Mouse (Mus musculus) lung, postnatal 0 days (tissue): Measurements from ENCODE around the gene Ccr1. TPM values are rescaled to one million over a fixed set of nuclear protein-coding genes. Genes with fewer than 3 reads are reported as not detected.

ENCODE experiments used
- ATAC-seq: fragments of 200-750 bp; cut with Nextera tagmentation; 2 replicates; pipeline ENCODE4 v1.8.0; 2017; ENCODE audit warnings: moderate library complexity
- DNase-seq: peaks from one replicate; pipeline ENCODE4 v3.0.0-alpha.2; 2016; ENCODE audit warnings: low spot score
- H3K27ac ChIP-seq: fragments of 300-500 bp; sonication (generic); 2 replicates; pipeline ENCODE4 v1.5.1; 2014; ENCODE audit warnings: antibody characterized with exemption, mild to moderate bottlenecking, low read length, mixed read lengths
- H3K27me3 ChIP-seq: fragments of 300-500 bp; sonication (generic); replicated peaks from 2 replicates; pipeline ENCODE4 v1.6.1; 2014; ENCODE audit warnings: low read length, mixed read lengths; ENCODE audit not compliant: insufficient read depth
- H3K36me3 ChIP-seq: fragments of 300-500 bp; sonication (generic); 2 replicates; pipeline ENCODE4 v1.6.1; 2014; ENCODE audit warnings: low read length, mixed read lengths; ENCODE audit not compliant: insufficient read depth
- H3K4me1 ChIP-seq: fragments of 300-500 bp; sonication (generic); 2 replicates; pipeline ENCODE4 v1.6.1; 2014; ENCODE audit warnings: antibody characterized with exemption, low read depth, low read length, mixed read lengths; ENCODE audit not compliant: insufficient read depth
- H3K4me2 ChIP-seq: fragments of 300-500 bp; sonication (generic); replicated peaks from 2 replicates; pipeline ENCODE4 v1.6.1; 2014; ENCODE audit warnings: low read depth, mild to moderate bottlenecking, low read length, moderate library complexity, mixed read lengths
- H3K4me3 ChIP-seq: fragments of 300-500 bp; sonication (generic); 2 replicates; pipeline ENCODE4 v1.5.1; 2014; ENCODE audit warnings: low read depth, low read length
- H3K9ac ChIP-seq: fragments of 300-500 bp; sonication (generic); replicated peaks from 2 replicates; pipeline ENCODE4 v1.6.1; 2014; ENCODE audit warnings: low read depth, mild to moderate bottlenecking
- H3K9me3 ChIP-seq: fragments of 300-500 bp; sonication (generic); 2 replicates; pipeline ENCODE4 v1.6.1; 2016; ENCODE audit warnings: low read length, mixed read lengths
- CTCF ChIP-seq: IDR thresholded peaks from 2 replicates; pipeline ENCODE4 v1.5.1; 2016; ENCODE audit warnings: antibody characterized with exemption, mild to moderate bottlenecking
- EP300 ChIP-seq: IDR thresholded peaks from 2 replicates; pipeline ENCODE4 v1.6.1; 2016; ENCODE audit warnings: antibody characterized with exemption, mild to moderate bottlenecking, control low read depth
- WGBS: fragments of 180-500 bp; shearing (Covaris S2); extraction: QIAGEN DNeasy Blood & Tissue Kit; methylation state at CpG from one replicate; pipeline ENCODE4 v1.1.7; 2014; 5-methylcytosine and 5-hydroxymethylcytosine counted together
- polyA plus RNA-seq: library from polyadenylated mRNA; unstranded; fragments of >200 nt; fragmentation: Nextera tagmentation; extraction: Ambion mirVana; gene quantifications from 2 replicates; pipeline ENCODE4 v1.2.1, GENCODE M21; 2015

Gene Ccr1
- polyA plus RNA-seq, 1 experiment from 2014 or later, result 8.2 TPM

- ATAC-seq (no peak), DNase-seq (peak; percentile 53)
- H3K4me2 ChIP-seq, result no peak overlapping the region
- no peaks in the 10 kb centered on the region for H3K4me1 ChIP-seq
- no peaks in the 10 kb centered on the region for H3K9me3 ChIP-seq
- no peak overlapping the region for H3K4me3 ChIP-seq
- 40% methylated on average over 2 of the region's 2 CpGs for whole genome bisulfite sequencing
- no peaks in the 10 kb centered on the region for H3K36me3 ChIP-seq
- H3K9ac ChIP-seq, result no peak overlapping the region
- TF ChIP-seq CTCF (no peak), EP300 (no peak)
- H3K27me3 ChIP-seq, result no peaks in the 10 kb centered on the region
- H3K27ac ChIP-seq, result no peak overlapping the region
Measured at GRCm38 (mm10) chr9:123941316-123941715, 27.2 kb downstream of the Ccr1 start.

- no peaks in the 10 kb centered on the region for H3K27me3 ChIP-seq
- ATAC-seq (no peak), DNase-seq (no peak)
- no peaks in the 10 kb centered on the region for H3K9me3 ChIP-seq
- H3K4me2 ChIP-seq, result no peak overlapping the region
- no peaks in the 10 kb centered on the region for H3K4me1 ChIP-seq
- no peaks in the 10 kb centered on the region for H3K36me3 ChIP-seq
- no peak overlapping the region for H3K4me3 ChIP-seq
- H3K27ac ChIP-seq, result no peak overlapping the region
- H3K9ac ChIP-seq, result no peak overlapping the region
- no peak for TF ChIP-seq EP300
- no peak for TF ChIP-seq CTCF
Measured at GRCm38 (mm10) chr9:123940628-123941027, 27.9 kb downstream of the Ccr1 start.

- 68% methylated on average over 1 of the region's 1 CpGs for WGBS
- H3K9ac ChIP-seq, result no peak overlapping the region
Measured at GRCm38 (mm10) chr9:123940168-123940567, 28.3 kb downstream of the Ccr1 start.

GRCm38 (mm10) chr9:123937989-123938388 lies 30.5 kb downstream of the Ccr1 start:
- Histone ChIP-seq H3K36me3 (no peaks in the 10 kb centered on the region), H3K4me1 (no peaks in the 10 kb centered on the region), H3K4me3 (no peak overlapping the region), H3K9ac (no peak overlapping the region), H3K27ac (no peak overlapping the region), H3K4me2 (no peak overlapping the region), H3K9me3 (no peaks in the 10 kb centered on the region), H3K27me3 (no peaks in the 10 kb centered on the region)
- TF ChIP-seq CTCF (no peak), EP300 (0 out of 2 replicates have a peak, but pooled peaks have one; percentile 16)
- ATAC-seq, result no peak
- WGBS, result 82% methylated on average over 2 of the region's 2 CpGs
- DNase-seq, result no peak

More at GRCm38 (mm10) chr9:123940168-123940567, 28.3 kb downstream of the Ccr1 start:
- Histone ChIP-seq H3K27me3 (no peaks in the 10 kb centered on the region), H3K4me2 (no peak overlapping the region), H3K4me3 (no peak overlapping the region), H3K4me1 (no peaks in the 10 kb centered on the region), H3K36me3 (no peaks in the 10 kb centered on the region), H3K27ac (no peak overlapping the region), H3K9me3 (no peaks in the 10 kb centered on the region)
- no peak for ATAC-seq
- DNase-seq, result no peak
- TF ChIP-seq EP300 (no peak), CTCF (no peak)

GRCm38 (mm10) chr9:123936604-123937280 lies 31.8 kb downstream of the Ccr1 start:
- no peak overlapping the region for H3K9ac ChIP-seq
- WGBS, result 72% methylated on average over 9 of the region's 9 CpGs
- no peaks in the 10 kb centered on the region for H3K4me1 ChIP-seq
- DNase-seq (peak; percentile 24), ATAC-seq (no peak)
- no peak for TF ChIP-seq EP300
- no peak for TF ChIP-seq CTCF
- no peak overlapping the region for H3K4me2 ChIP-seq
- H3K36me3 ChIP-seq, result no peaks in the 10 kb centered on the region
- no peaks in the 10 kb centered on the region for H3K9me3 ChIP-seq
- H3K27me3 ChIP-seq, result no peaks in the 10 kb centered on the region
- no peak overlapping the region for H3K27ac ChIP-seq
- no peak overlapping the region for H3K4me3 ChIP-seq

- H3K9ac ChIP-seq, result no peak overlapping the region
- 86% methylated on average over 5 of the region's 5 CpGs for WGBS
- DNase-seq, result no peak
- no peaks in the 10 kb centered on the region for H3K36me3 ChIP-seq
- H3K4me3 ChIP-seq, result no peak overlapping the region
- no peaks in the 10 kb centered on the region for H3K27me3 ChIP-seq
- no peak overlapping the region for H3K27ac ChIP-seq
- ATAC-seq, result no peak
- H3K4me1 ChIP-seq, result no peaks in the 10 kb centered on the region
- H3K9me3 ChIP-seq, result no peaks in the 10 kb centered on the region
- no peak for TF ChIP-seq EP300
- no peak for TF ChIP-seq CTCF
- no peak overlapping the region for H3K4me2 ChIP-seq
Measured at GRCm38 (mm10) chr9:123935776-123936175, 32.7 kb downstream of the Ccr1 start.
